Mouse (Mus musculus): ENCODE measurements around the gene Dtnb. TPM values are rescaled to one million over a fixed set of nuclear protein-coding genes. Genes with fewer than 3 reads are reported as not detected.
"Not testable (repeated sequence)": the region's sequence is repeated elsewhere in the genome, so short reads cannot be mapped to it uniquely, and the experiment has no call there.

Dtnb gene
- total RNA-seq (2014; rRNA removed; ENCODE audit: low replicate concordance): 25.5 and 30.7 TPM in 2 replicates
- 4.7 and 5.7 TPM in 2 replicates for polyA plus RNA-seq (2015; fragmentation: Nextera tagmentation; extraction: Ambion mirVana)

- Histone ChIP-seq H3K9ac (replicated peaks; ENCODE audit: low read depth, low read length) (peak within 1 kb of the TSS; percentile 70), H3K4me2 (ENCODE audit: low read depth, low read length) (peak within 1 kb of the TSS; percentile 73), H3K4me3 (ENCODE audit: low read depth, low read length) (peak within 1 kb of the TSS; percentile 82), H3K27me3 (ENCODE audit: control insufficient read depth, insufficient read depth, low read length) (no peaks in the 10 kb centered on the region), H3K9me3 (replicated peaks; ENCODE audit: control insufficient read depth, low read length) (no peaks in the 10 kb centered on the region), H3K4me1 (ENCODE audit: control insufficient read depth, insufficient read depth) (no peaks in the 10 kb centered on the region), H3K27ac (ENCODE audit: low read depth) (peak within 1 kb of the TSS; percentile 77), H3K36me3 (replicated peaks; ENCODE audit: control insufficient read depth, insufficient read depth, low read length) (no peaks in the 10 kb centered on the region)
- DNase-seq (ENCODE audit: low spot score) (peak; percentile 37), ATAC-seq (ENCODE audit: insufficient read depth, low read depth) (peak; percentile 87)
- TF ChIP-seq CTCF (IDR thresholded peaks at IDR 0.05; ENCODE audit: low read depth): no peak
- no peak for TF ChIP-seq EP300 (IDR thresholded peaks at IDR 0.05; ENCODE audit: low read depth)
- WGBS: 2% methylated on average over 43 of the region's 85 CpGs
These were observed at the start of gene Dtnb for GRCm38 (mm10) chr12:3571787-3572580. Dtnb (plus strand) TSS chr12:3572381.

GRCm38 (mm10) chr12:3525536-3525935 is 46.6 kb upstream of the Dtnb start:
- no peak for ATAC-seq (ENCODE audit: insufficient read depth, low read depth)
- H3K9ac ChIP-seq (replicated peaks; ENCODE audit: low read depth, low read length): no peak overlapping the region
- H3K4me2 ChIP-seq (ENCODE audit: low read depth, low read length): no peak overlapping the region
- TF ChIP-seq CTCF (IDR thresholded peaks at IDR 0.05; ENCODE audit: low read depth): no peak
- no peak for TF ChIP-seq EP300 (IDR thresholded peaks at IDR 0.05; ENCODE audit: low read depth)
- H3K36me3 ChIP-seq (replicated peaks; ENCODE audit: control insufficient read depth, insufficient read depth, low read length): no peaks in the 10 kb centered on the region
- no peaks in the 10 kb centered on the region for H3K9me3 ChIP-seq (replicated peaks; ENCODE audit: control insufficient read depth, low read length)
- no peak for DNase-seq (ENCODE audit: low spot score)
- no peaks in the 10 kb centered on the region for H3K4me1 ChIP-seq (ENCODE audit: control insufficient read depth, insufficient read depth)
- no peaks in the 10 kb centered on the region for H3K27me3 ChIP-seq (ENCODE audit: control insufficient read depth, insufficient read depth, low read length)
- WGBS: 84% methylated on average over 5 of the region's 5 CpGs
- no peak overlapping the region for H3K27ac ChIP-seq (ENCODE audit: low read depth)
- H3K4me3 ChIP-seq (ENCODE audit: low read depth, low read length): no peak overlapping the region

DNA sequence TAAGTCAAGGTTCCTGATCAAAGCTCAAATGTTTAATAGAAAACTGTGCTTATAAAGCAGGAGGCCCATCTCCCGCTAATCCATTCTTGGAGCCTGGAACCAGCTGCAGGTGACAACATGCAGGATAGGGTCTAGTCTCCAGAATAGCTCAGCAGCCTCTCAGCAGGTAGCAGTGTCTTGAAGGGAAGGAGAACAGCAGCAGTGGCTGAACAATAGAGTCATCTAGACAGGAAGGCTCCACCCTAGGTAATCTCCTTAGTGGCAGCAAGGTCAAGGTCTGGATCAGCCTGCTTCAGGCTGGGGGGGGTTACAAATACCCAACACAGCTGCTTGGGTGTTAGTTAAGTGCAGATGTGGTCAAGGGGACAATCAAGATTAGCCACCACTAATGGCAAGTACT is 36.7 kb upstream of the Dtnb start:
- not testable (repeated sequence) for H3K27ac ChIP-seq (ENCODE audit: low read depth); H3K36me3 ChIP-seq (replicated peaks; ENCODE audit: control insufficient read depth, insufficient read depth, low read length); H3K27me3 ChIP-seq (ENCODE audit: control insufficient read depth, insufficient read depth, low read length); H3K4me3 ChIP-seq (ENCODE audit: low read depth, low read length); DNase-seq (ENCODE audit: low spot score); H3K4me2 ChIP-seq (ENCODE audit: low read depth, low read length); H3K9ac ChIP-seq (replicated peaks; ENCODE audit: low read depth, low read length); ATAC-seq (ENCODE audit: insufficient read depth, low read depth); H3K4me1 ChIP-seq (ENCODE audit: control insufficient read depth, insufficient read depth); H3K9me3 ChIP-seq (replicated peaks; ENCODE audit: control insufficient read depth, low read length)
- 86% methylated on average over 1 of the region's 1 CpGs for WGBS

- Histone ChIP-seq H3K4me2 (ENCODE audit: low read depth, low read length) (no peak overlapping the region), H3K9ac (replicated peaks; ENCODE audit: low read depth, low read length) (no peak overlapping the region), H3K4me1 (ENCODE audit: control insufficient read depth, insufficient read depth) (no peaks in the 10 kb centered on the region), H3K27ac (ENCODE audit: low read depth) (no peak overlapping the region), H3K4me3 (ENCODE audit: low read depth, low read length) (no peak overlapping the region), H3K9me3 (replicated peaks; ENCODE audit: control insufficient read depth, low read length) (no peaks in the 10 kb centered on the region), H3K27me3 (ENCODE audit: control insufficient read depth, insufficient read depth, low read length) (no peaks in the 10 kb centered on the region), H3K36me3 (replicated peaks; ENCODE audit: control insufficient read depth, insufficient read depth, low read length) (no peaks in the 10 kb centered on the region)
- DNase-seq (ENCODE audit: low spot score) (peak; percentile 7), ATAC-seq (ENCODE audit: insufficient read depth, low read depth) (no peak)
- TF ChIP-seq CTCF (IDR thresholded peaks at IDR 0.05; ENCODE audit: low read depth) (no peak), EP300 (IDR thresholded peaks at IDR 0.05; ENCODE audit: low read depth) (no peak)
- WGBS: 45% methylated on average over 3 of the region's 3 CpGs
These were observed 34.6 kb upstream of the Dtnb start for GRCm38 (mm10) chr12:3537616-3538015.

DNA sequence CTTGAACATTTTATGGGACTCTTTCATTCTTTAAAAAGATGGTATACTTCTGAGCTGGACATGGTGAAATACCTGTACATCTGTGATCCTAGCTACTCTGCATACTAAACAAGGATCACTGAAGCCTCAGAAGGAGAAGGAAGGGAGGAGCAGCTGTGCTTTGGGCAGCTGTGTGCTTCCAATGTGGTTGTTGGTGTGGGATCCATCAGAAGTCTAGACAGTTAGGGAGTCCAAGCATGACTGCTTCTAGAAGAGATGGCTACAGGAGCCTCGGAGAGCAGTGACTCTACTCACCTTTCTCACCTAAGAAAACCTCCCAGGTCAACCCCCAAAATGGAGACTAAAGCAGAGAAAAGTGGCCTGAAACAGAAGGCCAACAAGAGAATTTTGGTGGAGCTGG is 34.1 kb upstream of the Dtnb start:
- 90% methylated on average over 1 of the region's 1 CpGs for WGBS
- no peak for ATAC-seq (ENCODE audit: insufficient read depth, low read depth)
- H3K36me3 ChIP-seq (replicated peaks; ENCODE audit: control insufficient read depth, insufficient read depth, low read length): no peaks in the 10 kb centered on the region
- H3K27ac ChIP-seq (ENCODE audit: low read depth): no peak overlapping the region
- DNase-seq (ENCODE audit: low spot score): no peak
- H3K27me3 ChIP-seq (ENCODE audit: control insufficient read depth, insufficient read depth, low read length): no peaks in the 10 kb centered on the region
- no peaks in the 10 kb centered on the region for H3K9me3 ChIP-seq (replicated peaks; ENCODE audit: control insufficient read depth, low read length)
- TF ChIP-seq CTCF (IDR thresholded peaks at IDR 0.05; ENCODE audit: low read depth) (no peak), EP300 (IDR thresholded peaks at IDR 0.05; ENCODE audit: low read depth) (no peak)
- no peak overlapping the region for H3K4me2 ChIP-seq (ENCODE audit: low read depth, low read length)
- H3K4me1 ChIP-seq (ENCODE audit: control insufficient read depth, insufficient read depth): no peaks in the 10 kb centered on the region
- H3K4me3 ChIP-seq (ENCODE audit: low read depth, low read length): no peak overlapping the region
- no peak overlapping the region for H3K9ac ChIP-seq (replicated peaks; ENCODE audit: low read depth, low read length)

GRCm38 (mm10) chr12:3539605-3540004 is 32.6 kb upstream of the Dtnb start:
- Histone ChIP-seq H3K27me3 (ENCODE audit: control insufficient read depth, insufficient read depth, low read length) (no peaks in the 10 kb centered on the region), H3K4me3 (ENCODE audit: low read depth, low read length) (no peak overlapping the region), H3K9me3 (replicated peaks; ENCODE audit: control insufficient read depth, low read length) (no peaks in the 10 kb centered on the region), H3K9ac (replicated peaks; ENCODE audit: low read depth, low read length) (no peak overlapping the region), H3K36me3 (replicated peaks; ENCODE audit: control insufficient read depth, insufficient read depth, low read length) (no peaks in the 10 kb centered on the region), H3K4me1 (ENCODE audit: control insufficient read depth, insufficient read depth) (no peaks in the 10 kb centered on the region), H3K27ac (ENCODE audit: low read depth) (no peak overlapping the region), H3K4me2 (ENCODE audit: low read depth, low read length) (no peak overlapping the region)
- TF ChIP-seq CTCF (IDR thresholded peaks at IDR 0.05; ENCODE audit: low read depth): no peak
- TF ChIP-seq EP300 (IDR thresholded peaks at IDR 0.05; ENCODE audit: low read depth): no peak
- no peak for ATAC-seq (ENCODE audit: insufficient read depth, low read depth)
- WGBS: 49% methylated on average over 2 of the region's 2 CpGs
- no peak for DNase-seq (ENCODE audit: low spot score)

Data from heart, postnatal 0 days (tissue).